Mouse (Mus musculus) ES-E14 (cell line): ENCODE data around the gene Cxcr2.

Experiments used
- HCFC1 ChIP-seq: IDR thresholded peaks from 2 replicates; pipeline ENCODE4 v1.6.1; 2012; ENCODE audit warnings: low read length, inconsistent platforms, borderline replicate concordance; ENCODE audit not compliant: insufficient read depth
- MAFK ChIP-seq: IDR thresholded peaks from 2 replicates; pipeline ENCODE4 v1.6.1; 2014; ENCODE audit warnings: mild to moderate bottlenecking, low read depth, low read length, inconsistent platforms; ENCODE audit not compliant: insufficient read depth
- ZNF384 ChIP-seq: IDR thresholded peaks from 2 replicates; pipeline ENCODE4 v1.6.1; 2012; ENCODE audit warnings: low read depth, low read length, inconsistent platforms

DNA sequence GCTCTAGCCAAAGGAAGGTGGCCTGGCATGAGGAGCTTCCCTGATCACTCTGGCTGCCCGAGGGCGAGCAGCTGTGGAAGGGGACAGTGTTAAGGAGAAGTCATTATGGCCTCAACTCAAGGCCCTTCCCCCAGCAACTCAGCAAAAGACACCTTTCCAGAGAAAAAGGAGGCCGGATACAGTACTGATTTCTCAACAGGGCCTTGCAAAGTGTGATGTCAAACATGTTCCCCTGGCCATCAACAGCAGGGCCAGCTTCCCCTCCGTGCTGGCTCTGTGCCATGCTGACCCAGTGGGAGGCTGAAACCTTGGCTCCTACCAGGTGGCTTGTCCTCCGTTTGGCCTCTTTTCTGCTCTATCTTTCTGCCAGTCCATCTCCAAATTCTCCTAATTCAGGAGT lies 13.3 kb downstream of the Cxcr2 start:
- TF ChIP-seq ZNF384, result no peak
- TF ChIP-seq HCFC1, result no peak
- no peak for TF ChIP-seq MAFK
